Mouse (Mus musculus) right cerebral cortex, postnatal 14 days (tissue): ENCODE measurements around the gene Nfic.

ENCODE experiments used
- DNase-seq: peaks from one replicate; pipeline ENCODE4 v3.0.0; 2022

Nfic gene

GRCm38 (mm10) chr10:81415549-81416310 is 39.7 kb downstream of the Nfic start:
- no peak for DNase-seq

- DNase-seq = no peak
Observed at GRCm38 (mm10) chr10:81415146-81415545, 40.3 kb downstream of the Nfic start.

GRCm38 (mm10) chr10:81414682-81415081 is 40.8 kb downstream of the Nfic start:
- DNase-seq = no peak

- DNase-seq = peak; percentile 88
Observed at GRCm38 (mm10) chr10:81413310-81414261, 41.8 kb downstream of the Nfic start.

- no peak for DNase-seq
Observed at GRCm38 (mm10) chr10:81412586-81413309, 42.7 kb downstream of the Nfic start.

- DNase-seq = peak; percentile 71
Observed at GRCm38 (mm10) chr10:81411471-81412400, 43.7 kb downstream of the Nfic start.

GRCm38 (mm10) chr10:81410981-81411380 is 44.5 kb downstream of the Nfic start:
- no peak for DNase-seq

GRCm38 (mm10) chr10:81410350-81410749 is 45.1 kb downstream of the Nfic start:
- DNase-seq = no peak

GRCm38 (mm10) chr10:81409330-81409729 is 46.1 kb downstream of the Nfic start:
- DNase-seq = no peak

GRCm38 (mm10) chr10:81408871-81409291 is 46.6 kb downstream of the Nfic start:
- peak; percentile 78 for DNase-seq

GRCm38 (mm10) chr10:81408424-81408729 is 47.1 kb downstream of the Nfic start:
- no peak for DNase-seq

- DNase-seq = peak; percentile 55
Observed at GRCm38 (mm10) chr10:81407539-81408423, 47.7 kb downstream of the Nfic start.

GRCm38 (mm10) chr10:81406504-81407440 is 48.7 kb downstream of the Nfic start:
- DNase-seq = no peak

- DNase-seq = peak; percentile 66
Observed at GRCm38 (mm10) chr10:81405588-81406201, 49.7 kb downstream of the Nfic start.

- no peak for DNase-seq
Observed at GRCm38 (mm10) chr10:81404720-81405119, 50.7 kb downstream of the Nfic start.

- no peak for DNase-seq
Observed at GRCm38 (mm10) chr10:81404082-81404481, 51.4 kb downstream of the Nfic start.

GRCm38 (mm10) chr10:81403511-81403910 is 51.9 kb downstream of the Nfic start:
- DNase-seq = no peak

GRCm38 (mm10) chr10:81402227-81402765 is 53.1 kb downstream of the Nfic start:
- DNase-seq = no peak
